Mouse (Mus musculus) kidney, adult 11 months (tissue): Measurements from ENCODE around the gene Eef2k.

Experiments
- DNase-seq: peaks from one replicate; pipeline ENCODE4 v3.0.0; 2022

Eef2k gene

DNA sequence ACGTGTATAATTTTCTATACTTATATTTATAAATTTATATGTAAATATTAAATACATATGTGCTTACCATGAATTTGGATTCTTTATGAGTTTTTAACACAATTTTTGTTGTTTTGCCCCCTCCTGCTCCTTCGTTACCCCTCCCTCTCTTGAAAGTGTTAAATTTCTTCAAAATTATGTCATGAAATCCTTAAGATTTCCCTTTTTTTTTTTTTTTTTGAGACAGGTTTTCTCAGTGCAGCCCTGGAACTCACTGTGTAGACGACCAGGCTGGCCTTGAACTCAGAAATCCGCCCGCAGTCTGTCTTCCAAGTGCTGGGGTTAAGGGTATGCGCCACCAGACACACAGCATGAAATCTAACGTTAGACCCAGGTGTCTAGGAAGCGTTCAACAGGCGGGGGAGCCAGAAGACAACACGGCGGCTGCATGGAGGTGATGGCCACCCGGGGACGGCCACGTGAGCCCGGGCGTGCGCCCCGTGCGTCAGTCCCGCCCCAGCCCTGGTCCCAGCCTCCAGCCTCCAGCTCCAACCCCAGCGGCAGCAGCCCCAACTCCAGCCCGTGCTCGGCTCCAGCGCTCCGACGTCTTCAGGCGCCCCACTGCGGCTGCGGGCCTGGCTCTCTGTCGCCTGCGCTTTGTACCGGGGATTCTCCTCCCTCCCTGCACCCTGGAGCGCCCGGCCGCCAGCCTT lies at the start of gene Eef2k:
TSS of gene Eef2k (plus strand) at position 487 of the 692 bp plus-strand sequence.
- DNase-seq: peak; percentile 86

DNA sequence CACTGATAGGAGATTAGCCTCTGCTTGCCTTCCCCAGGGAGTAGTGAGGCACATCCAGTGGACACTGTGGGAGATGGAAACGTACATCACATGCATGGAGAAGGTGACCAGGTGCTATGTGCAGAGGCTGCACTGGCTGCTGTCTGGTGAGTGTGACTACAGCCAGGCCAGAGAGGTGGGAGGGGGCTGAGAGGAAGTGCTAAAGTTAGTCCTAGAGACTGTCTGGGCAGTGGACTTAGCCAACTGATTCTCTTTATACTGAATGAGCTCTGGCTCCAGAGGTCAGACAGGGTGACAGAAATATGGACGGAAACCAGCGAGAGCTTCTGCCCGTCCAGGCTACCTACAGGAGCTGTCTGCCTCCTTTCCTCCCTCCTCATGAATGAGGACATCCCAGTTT lies 47.1 kb upstream of the Eef2k start:
- DNase-seq: no peak

DNA sequence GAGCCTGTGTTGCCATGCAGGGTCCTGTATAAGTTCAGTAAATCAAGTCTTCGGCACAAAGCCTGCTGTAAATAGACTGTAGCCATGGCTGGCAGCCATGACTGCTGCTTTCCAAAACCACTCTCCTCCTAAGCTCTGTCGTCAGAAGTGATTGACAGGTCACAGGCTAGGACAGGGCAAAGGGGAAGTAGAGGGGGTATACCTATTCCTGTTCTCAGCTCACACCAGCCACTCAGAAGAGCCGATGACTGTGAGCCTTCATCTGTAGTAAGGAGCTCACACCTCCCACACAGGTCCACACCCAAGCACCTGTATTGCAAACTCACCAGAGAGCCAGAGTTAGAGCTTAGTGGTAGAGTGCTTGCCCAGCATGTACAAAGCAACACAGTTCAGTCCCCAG lies 46.3 kb upstream of the Eef2k start:
- no peak for DNase-seq

DNA sequence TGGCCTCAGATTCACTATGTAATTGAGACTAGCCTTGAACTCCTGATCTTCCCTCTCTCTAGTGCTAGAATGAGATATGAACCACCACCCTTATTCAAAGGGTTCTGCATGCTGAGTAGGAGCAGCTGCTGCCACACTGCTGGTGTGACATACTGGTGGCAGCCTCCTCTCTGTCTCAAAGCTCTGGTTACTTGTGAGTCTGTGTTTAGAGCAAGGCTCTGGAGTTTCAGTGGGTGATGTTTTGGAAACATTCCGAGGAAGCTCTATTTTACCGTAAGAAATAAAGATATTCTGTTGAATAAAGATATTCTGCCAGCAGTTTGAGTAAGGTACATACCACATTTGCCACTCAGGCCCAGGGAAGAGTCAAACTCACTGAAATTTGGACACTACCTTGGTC lies 39.4 kb upstream of the Eef2k start:
- DNase-seq: no peak

DNA sequence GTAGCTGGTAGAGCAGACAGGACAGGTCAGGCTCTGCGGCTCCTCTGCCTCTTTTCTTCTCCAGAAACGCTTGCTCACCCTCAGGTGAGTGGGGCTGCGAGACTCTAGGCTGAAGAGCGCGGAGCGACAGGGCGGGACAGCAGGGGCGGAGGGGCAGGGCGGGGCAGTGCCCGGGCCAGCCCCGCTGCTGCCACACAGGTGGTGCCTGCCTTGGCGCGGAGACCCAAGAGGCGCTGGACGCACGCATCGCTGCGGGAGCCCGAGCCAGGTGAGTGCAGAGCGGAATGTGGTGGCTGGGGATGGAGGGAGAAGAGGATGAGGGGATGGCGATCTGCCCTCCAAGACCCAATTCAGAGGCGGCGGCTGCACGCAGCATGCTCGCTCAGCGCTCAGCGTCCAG lies 32.9 kb upstream of the Eef2k start:
- DNase-seq: no peak

DNA sequence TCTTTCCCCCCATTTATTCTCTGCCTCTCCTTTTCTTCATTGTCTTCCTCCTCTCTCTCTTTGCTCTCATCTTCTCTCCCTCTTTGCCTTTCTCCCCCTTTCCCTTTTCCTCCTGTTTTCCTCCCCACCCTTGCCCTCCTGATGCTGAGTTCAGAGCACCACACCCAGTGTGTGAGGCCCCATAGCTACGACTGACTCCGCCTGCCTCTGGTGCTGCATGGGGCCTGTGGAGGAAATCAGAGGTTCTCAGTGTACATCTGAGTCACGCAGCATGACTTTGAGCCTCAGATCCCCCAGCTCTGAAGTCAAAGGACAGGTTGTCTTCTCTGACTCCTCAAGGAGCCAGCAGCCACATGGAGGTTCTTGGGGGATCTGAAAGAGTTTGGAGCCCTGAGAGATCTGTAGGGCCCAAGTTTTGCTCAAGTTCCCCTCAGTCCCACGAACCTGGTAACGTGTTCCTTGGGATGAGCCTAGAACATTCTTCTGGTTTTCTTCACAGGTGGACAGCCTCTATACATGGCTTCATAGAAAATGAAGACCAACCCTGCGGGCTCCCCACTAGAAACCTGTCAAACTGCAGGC lies 30.7 kb upstream of the Eef2k start, which contains the start of gene Gm5737:
TSS of gene Gm5737 (plus strand) at position 532 of the 582 bp plus-strand sequence.
- DNase-seq: no peak

DNA sequence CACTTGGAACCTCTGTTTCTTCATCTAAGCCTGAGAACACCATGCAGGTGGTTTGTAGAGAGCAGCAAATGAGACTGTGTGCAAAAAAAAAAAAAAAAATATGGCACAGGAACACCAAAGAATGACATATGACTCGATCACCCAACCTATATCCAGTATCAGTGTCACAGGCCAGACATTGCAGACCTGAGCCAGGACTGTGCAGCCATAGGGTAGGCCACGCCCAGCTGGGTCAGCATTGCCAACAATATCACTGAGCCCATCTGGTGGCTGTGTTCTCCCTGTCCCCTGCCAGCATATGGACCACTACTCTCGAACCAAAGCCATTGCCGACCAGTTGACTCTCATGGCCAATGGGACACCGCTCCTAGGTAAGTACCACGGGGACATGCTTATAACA lies 25.1 kb upstream of the Eef2k start:
- no peak for DNase-seq

DNA sequence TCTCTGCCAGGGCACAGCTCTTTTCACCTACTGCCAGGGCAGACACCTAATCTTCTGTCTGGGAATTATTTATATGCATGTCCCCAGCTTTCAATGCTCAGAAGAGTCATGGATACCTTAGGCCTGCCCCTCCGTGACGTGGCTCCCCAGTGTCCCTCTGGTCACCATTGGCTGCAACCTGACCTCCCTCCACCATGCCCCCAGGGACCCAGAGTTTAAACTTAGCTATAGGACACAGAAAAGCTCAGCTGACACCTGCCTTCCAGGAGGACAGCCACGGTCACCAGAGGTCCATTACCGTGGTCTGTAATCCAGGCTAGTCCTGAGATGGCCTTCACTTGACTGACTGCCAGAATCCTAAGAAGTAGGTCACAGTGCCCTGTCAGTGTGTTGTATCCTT lies 23.2 kb upstream of the Eef2k start:
- no peak for DNase-seq

DNA sequence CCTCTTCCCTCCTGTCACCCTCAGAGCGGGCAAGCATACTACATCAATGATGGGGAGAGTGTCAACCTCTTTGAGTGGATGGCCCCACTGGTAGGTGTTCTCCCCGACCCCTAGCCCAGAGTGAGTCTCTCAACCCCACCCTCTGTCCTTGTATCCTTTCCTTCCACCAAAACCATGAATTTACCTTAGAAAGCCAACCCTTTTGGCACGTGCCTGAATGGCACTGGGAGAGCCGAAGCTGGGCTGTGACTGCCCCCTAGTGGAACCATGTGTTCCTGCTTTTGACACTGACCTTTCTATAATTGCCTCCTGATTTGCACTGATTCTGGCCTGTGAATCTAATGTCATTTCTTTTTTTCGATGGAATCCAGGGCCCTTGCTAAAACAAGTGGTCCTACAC lies 19.4 kb upstream of the Eef2k start:
- no peak for DNase-seq

DNA sequence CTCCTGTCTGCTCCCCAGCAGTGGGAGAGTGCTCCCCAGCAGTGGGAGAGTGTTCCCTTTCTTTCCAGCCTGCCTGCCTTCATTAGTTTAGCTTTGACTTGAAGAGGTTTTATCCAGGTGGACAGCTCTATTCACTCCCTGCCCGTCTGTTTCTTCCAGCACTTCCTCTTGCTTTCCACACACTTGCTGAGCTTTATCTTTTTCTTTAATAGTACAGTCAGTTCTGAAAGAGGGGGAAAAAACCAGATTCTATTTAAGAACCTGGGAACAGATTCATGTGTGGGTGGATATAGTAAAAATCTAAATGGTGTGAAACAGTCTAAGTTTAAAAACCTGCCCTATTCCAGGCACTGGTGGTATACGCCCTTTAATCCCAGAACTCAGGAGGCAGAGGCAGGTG lies 17.5 kb upstream of the Eef2k start:
- DNase-seq: no peak

DNA sequence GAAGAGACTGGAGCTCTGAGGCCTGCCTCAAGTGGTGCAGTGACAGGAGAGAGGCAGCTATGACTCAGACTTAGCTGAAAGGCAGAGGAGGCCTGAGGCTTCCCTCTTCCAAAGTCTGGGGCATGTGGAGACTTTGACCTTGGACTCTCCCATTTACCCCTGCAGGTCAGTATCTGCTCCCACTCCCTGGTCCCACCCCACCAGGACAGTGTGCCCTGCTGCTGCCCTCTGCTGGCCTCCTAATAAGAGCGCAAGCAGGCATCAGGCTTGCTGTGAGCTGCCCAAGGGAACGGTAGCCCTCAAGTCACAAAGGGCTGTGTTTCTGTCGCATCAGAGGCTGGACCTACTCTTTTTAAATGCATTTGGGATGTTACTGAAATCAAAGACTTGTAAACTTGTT lies 16.2 kb upstream of the Eef2k start:
- no peak for DNase-seq

DNA sequence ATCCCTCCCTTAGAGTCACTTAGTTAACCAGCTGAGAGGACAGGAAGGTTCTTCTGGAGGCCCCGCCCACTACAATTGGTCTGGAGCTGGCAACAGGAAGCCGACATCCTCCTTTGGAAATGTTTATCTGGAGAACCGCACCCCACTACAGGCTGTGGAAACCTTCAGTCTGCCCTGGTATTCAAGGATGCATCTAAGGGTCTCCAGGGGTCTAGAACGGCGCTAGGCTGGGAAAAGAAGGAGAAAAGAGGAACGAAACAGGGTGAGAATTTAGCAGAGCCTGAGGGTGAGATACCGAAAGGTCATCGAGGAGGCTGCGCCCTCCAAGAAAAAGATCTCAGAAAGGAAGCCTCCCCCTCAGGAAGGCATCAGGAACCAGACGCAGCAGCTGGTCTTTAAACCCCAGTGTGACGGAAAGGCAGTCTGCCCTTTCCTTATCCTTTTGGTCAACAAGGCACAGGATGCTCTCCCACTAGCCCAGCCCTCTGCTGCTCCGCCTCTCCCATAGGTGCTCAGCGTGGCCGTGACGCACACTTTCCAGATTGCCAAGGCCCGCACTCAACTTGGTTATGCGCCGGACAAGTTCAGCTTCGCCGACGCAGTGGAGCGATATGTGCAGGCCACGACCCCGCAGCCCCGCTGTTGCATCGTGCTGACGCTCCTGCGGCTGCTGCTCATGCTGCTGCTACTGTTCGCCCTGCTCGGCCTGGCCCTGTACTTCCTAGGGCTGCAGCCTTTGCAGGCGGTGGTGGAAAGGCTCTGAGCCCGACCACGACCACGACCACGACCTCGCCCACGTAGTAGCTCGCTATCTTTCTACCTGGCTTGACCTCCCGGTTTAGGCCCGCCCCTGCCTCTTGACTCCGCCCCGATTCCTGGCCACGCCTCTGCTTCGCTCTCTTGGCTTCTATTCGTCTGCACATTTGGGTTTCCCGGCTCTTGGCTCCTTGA lies 11.9 kb upstream of the Eef2k start:
- DNase-seq: peak; percentile 68

DNA sequence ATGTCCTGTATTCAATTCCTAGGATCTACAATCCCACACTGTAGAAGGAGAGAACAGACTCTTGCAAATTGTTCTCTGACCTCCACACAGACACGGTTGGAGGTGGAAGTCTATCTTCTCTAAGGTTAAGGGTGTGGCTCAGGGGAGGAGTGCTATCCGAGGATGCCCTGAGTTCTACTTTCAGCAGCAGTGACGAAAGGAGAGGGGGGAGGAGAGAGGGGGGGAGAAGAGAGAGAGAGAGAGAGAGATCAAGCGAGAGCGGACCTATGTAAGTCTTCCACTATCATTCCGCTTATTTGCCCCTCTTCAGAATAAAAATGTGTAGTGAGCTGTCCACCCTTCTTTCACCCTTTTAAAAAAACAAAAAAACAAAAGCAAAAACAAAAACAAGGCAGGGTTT lies 8.2 kb upstream of the Eef2k start:
- DNase-seq: no peak

DNA sequence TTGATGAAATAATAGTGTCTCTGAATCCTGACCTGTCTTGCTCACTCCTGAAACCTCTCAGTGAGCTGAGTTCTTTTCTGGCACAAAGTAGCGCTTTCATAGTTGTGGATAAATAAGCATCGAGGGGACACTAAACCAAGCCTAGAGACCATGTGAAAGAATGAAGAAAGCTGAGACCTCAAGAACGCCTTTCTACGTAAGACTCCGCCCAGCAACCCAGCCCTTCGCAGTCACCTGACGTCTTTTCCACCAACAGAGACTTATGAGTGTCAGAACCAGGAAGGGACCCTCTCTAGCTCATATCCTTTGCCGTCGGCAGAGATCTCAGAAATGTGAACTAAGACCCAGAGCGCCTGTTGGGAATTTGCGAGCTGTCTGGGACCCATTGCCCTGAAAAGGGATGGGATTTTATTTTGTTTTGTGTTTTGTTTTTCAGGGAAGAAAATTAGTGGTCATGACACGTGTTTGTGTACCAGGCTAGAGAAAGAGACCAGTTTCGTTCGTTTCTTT lies 7.7 kb upstream of the Eef2k start:
- DNase-seq: peak; percentile 76

DNA sequence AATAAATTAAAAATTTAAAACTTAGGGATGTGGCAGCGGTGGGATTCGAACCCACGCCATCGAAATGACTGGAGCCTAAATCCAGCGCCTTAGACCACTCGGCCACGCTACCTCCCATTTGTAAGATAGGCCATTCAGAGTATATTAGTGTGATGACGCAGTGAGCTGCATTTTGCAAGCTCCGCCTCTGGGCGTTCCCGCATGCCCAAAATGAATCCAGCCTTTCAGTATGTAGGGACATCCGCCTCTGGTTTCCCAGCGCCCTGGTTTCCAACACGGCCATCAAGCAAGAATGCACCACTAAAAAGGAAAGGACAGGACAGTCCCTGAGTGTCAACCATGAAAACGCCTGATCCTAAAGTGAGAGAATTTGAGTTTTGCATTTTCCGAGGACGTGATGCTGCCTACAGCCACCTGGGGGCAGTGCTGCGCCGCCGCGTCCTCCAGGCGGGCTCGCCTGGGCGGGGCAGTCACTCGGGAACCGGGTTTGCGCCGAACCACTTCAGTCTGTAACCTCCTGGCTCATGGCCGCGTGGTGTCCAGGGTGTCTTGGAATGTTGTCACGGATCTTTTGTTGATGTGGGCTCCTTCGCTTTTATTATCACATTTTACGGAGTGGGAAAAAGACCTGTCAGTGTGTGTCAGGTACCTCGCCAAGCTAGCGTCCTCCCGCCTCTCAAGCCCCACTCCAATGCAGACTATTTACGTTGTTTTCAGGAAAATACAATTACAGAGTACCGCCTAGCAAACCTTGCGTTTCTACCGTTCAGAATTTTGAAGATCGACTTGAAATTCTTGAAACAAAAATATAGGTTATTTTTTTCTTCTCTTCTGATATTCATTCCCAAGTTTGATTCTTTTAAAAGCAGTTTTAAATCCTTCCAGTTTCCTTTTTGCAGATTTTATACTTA lies 6.9 kb upstream of the Eef2k start:
- DNase-seq: peak; percentile 92

DNA sequence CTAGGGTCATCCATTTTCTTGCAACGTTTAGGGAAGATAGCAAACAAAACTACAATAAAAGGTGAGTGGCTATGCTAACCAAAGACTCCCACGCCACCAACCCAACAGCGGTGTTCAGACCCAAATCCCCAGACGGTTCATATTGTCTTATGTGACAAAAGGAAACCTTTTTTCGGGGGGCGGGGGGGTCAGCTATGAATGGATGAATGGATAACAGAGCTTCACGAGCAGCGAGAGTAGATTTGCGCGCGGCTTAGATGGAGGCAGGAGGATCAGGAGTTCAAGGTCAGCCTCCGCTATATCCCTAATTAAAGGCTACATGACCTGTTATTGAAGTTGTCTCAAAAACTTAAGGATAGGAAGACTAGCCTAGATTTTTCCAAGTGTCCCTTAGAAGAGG lies 6.3 kb upstream of the Eef2k start:
- no peak for DNase-seq

DNA sequence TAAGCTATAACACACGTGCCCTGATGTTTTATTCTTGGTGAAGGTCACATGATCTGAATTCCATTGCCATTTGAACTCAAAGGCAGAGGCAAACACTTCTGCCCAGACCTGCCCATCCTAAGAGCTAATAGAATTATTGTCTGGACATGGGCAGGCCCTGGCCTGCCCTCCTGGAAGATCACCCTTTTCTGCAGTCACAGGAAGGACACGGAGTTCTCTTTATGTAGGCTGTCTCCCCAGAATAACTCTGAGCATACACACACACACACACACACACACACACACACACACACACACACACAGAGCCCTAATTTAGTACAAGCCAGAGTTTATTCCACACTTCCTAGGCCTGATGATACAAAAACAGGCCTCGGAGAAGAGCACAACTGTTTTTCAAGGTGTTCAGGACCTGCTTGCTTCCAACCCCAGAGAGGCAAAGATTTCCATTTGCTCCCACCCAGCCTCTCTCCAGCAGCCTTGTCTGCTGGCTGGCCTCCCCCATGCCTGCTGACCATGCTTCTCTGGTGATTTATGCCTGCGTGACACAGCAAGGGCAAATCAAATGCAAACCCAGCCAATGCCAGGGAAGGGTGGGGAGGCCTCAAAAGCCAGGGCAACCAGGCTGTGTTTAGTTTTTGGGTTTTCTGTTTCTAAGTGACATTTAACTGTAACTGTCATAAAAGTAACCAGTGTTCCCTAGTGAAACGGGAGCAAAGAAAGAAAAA lies 4.0 kb upstream of the Eef2k start:
- no peak for DNase-seq

DNA sequence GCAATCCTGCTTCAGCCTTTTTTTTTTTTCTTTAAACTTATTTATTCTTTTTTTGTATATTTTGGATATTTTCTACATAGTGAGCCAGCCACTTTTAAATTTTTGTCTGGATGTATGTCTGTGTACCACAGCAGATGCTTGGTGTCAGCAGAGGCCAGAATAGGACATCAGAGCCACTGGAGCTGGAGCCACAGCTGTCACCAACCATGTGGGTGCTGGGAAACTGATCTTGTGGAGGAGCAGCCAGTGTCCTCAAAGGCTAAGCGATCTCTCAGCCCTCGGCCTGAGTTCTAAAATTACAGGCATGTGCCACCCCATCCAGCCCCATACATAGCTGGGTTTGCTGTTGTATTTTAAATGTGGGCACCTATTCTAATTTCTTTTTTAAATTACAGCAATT lies 2.8 kb upstream of the Eef2k start:
- DNase-seq: no peak

DNA sequence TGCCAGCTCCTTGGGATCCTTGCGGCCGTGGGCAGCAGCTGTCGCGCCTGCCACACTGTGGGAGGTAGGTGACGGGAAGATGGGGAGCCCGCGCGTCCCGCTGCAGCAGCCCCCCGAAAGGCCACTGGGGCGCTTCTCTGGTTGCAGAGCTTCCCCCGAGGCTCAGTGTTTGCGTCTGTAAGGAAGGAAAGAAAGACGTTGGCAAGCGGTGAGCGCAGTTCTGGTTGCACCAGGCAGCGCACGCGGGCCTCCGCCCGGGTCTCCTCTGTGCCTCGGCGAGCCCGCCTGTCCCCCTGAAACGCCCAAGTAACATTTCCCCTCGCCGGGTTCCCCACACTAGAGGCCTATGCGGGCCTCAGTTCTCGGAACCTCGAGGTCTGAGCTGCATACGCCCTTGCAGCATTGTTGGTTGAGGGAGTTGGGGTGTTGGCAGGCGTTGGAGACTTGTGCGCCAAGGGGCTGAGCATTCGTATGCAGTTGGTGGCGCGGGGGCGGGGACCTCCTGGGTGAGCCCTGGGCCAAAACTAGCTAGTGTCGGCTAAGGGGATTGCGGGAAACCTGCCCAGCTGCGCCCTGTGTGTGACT lies 498 bp downstream of the Eef2k start:
- peak; percentile 58 for DNase-seq

DNA sequence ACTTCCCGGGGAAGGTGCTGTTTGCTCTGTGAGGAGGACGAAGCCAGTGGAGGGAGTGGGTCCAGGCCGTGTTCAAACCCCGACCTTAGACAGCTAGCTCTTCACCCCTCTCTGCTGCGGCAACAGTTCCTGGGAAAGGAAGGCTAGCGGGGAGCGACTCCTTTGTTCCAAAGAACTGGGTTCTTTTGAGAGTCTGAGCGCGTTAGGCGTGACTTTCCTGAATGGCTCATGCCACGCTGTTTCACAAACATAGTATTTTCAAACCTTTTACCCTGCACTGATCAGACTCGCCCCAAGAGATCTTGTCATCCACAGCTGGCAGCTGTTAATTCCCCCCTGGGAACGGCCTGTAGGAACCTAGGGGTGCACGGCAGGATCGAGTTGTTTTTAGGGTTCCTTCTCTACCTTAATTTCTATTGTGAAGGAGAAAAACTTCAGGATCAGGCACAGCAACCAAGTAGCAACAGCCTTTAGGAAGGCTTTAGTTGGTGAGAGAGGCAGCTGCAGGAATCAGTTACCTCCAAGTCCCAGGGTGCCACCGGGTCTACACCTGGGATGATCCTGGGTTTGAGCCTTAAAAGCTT lies 1.3 kb downstream of the Eef2k start:
- DNase-seq: no peak

DNA sequence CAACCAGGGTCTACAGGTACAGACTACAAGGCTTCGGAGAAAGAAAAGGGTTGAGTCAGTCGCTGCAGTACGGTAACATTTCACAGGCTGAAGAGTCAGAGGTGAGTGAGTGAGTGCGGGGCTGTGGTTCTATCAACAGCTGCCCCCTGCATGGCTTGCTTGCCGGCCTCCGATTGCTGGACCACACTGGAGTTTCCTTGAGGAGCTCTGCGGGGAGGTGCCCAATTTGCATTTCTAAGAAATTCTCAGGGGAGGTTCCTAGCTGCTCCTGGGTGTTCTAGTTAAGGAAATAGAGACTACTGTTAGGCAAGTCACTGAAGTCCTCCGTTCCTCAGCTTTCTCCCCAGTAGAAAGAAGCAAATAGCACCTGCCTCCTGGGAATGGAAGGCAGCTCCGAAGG lies 2.1 kb downstream of the Eef2k start:
- DNase-seq: no peak
